Mouse (Mus musculus): ENCODE results near the gene Slc17a5. TPM values are rescaled to one million over a fixed set of nuclear protein-coding genes. Genes with fewer than 3 reads are reported as not detected.
"Not testable (repeated sequence)": the region's sequence is repeated elsewhere in the genome, so short reads cannot be mapped to it uniquely, and the experiment has no call there.

Gene Slc17a5
- total RNA-seq, 4 experiments from 2014 or later = 2.2 to 2.8 (median 2.7) TPM

DNA sequence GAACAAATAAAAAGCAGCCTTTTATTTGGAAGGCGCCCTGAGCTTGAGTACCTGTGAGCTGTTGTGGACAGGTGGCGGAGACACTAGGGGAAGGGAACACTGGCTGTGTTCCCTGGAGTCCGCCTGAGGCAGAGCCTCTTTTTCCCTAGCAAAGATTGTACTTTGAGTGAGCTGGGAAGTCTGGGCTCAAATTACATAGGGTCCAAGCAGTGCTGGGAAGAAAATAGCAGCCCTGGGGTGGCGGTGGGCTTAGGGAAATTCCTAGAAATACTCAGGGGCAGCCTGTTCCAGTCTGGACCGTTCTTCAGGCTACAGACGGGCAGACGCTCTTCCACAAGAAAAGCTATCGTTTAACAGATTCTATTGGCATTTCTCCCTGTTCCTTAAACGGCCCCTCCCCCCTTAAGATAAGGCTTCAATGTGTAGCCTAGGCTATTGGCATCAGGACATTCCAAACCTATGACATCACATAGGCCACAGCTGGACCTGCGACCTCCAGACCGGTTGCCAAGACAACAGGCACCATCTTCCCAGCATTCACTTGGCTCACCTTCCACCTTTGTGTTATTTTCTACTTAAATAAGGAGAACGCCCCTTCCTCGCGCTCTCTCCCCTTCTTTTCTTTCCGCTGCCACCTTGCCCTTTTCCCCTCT, 67.6 kb downstream of the Slc17a5 start:
- no peak for DNase-seq (ENCODE audit: low spot score in 2 of 2)

GRCm38 (mm10) chr9:78517237-78517636, 70.6 kb downstream of the Slc17a5 start:
- not testable (repeated sequence) for DNase-seq (ENCODE audit: low spot score in 2 of 2)

- no peak for DNase-seq (ENCODE audit: low spot score in 2 of 2)
Measured at GRCm38 (mm10) chr9:78516125-78516524, 71.7 kb downstream of the Slc17a5 start.

DNA sequence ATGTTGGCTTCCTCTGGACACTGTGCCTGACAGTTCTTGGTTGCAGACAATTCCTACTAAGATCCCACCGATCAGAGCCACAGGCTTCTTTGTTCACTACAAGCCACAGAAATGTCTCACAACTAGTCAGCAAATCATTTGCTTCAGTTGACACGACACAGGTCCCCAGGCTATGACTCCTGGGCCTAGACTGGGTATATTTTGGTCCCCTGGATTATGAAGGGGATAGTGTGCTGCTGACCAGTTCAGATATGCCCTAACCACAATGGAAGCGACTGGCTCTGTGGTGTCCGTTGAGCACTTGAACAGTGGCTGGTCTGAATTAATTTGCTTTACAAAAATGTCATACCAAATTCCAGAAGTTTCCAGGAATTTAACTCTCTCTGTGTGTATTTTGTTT, 73.2 kb downstream of the Slc17a5 start:
- no peak for DNase-seq (ENCODE audit: low spot score in 2 of 2)

- DNase-seq (ENCODE audit: low spot score in 2 of 2) = peak in 1 of 2 experiments; percentile 8
Measured at GRCm38 (mm10) chr9:78513776-78514500, 73.9 kb downstream of the Slc17a5 start.

GRCm38 (mm10) chr9:78511705-78512104, 76.1 kb downstream of the Slc17a5 start:
- DNase-seq (ENCODE audit: low spot score in 2 of 2) = no peak

DNA sequence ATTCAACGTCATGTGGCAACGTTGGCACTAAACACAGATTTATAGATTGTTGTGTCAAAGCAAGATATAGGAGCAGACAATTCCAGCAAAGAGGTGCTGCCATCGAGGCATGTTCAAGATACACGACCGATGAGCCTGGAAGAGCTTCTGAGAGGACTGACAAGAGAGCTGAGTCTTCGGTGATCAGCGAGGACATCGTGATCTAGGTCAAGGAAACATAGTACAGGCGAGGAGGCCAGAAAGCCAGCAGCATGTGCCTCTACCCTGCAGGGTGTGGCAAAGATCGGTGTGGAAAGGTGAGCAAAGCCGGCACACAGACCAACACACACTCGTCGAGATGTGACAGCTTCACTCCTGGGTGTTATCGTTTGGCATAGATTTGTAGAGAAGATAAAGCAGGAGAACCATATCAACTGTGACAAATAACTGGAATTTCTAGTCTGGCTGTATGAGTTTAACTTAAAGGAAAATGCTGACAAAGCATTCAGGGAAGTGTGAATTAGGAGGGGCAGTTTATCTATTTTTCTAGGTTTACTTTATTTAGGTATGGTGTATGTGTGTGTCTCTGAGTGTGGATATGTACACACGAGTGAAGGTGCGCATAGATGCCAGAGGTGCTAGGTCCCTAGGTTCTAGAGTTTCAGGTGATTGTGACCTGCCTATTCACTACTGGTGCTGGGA, 79.6 kb downstream of the Slc17a5 start:
- no peak for DNase-seq (ENCODE audit: low spot score in 2 of 2)

DNA sequence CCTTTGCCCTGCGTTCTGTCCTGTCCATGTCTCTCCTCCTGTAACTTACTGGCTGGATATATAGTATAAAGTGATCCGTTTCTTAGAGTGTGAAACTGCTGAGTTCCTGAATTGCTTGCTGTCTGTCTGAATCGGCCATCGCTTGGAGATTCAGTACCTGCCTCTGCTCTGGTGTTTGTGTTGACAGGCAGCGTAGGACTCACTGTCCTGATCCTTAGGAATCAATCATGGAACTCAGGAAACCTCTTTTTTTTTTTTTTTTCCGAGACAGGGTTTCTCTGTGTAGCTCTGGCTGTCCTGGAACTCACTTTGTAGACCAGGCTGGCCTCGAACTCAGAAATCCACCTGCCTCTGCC, 81.1 kb downstream of the Slc17a5 start:
- DNase-seq (ENCODE audit: low spot score in 2 of 2) = no peak

DNA sequence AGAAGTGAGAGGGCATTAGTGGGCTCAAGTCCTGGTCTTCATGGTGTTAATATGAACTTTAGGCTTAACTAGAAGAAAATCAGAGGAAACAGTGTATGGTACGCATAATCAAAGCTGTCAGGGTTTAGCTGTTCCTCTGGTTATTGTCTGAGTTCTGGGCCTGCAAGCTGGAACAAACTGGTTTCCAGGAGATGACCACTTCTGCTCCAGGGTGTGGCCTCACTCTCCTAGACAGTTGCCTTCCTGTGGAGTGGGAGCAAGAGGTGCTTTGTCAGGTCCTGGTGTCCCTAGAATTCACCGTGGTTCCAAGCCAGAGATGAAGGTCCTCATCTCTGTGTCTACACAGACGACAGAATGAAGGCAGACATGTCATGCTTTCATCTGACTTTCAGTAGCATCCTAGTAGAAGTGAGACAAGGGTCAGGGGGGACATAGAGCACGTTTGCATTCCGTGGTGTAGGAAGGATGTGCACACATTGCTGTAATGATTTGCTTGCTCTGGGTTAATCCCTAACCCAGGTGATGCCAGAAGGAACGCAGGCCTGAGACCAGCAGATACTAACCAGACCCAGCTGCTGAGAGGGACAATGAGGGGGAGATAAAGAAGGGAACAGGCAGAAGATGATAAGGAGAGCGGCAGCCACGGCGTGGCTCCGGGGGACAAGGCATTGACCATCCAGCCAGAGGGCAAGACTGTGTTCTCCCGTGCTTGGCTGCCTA, 81.7 kb downstream of the Slc17a5 start:
- no peak for DNase-seq (ENCODE audit: low spot score in 2 of 2)

- DNase-seq (ENCODE audit: low spot score in 2 of 2) = no peak
Measured at GRCm38 (mm10) chr9:78505223-78505622, 82.6 kb downstream of the Slc17a5 start.

DNA sequence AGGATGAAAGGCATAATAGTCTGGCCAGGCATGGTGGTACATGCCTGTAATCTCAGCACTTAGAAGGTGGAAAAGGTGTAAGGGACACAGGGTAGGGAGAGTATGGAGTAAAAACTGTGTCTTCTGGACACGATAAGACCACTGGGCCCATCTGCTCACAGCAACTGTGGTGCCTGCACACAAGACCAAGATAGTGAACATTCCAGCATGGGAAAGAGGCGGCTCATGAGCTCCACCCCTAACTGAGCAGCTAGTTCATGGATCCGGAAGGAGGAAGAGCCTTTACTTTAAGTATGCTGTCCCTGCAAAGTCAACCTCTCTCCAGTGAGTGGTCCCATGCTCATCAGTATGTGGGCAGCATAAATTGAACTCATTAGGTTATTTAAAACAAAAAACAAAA, 83.2 kb downstream of the Slc17a5 start:
- no peak for DNase-seq (ENCODE audit: low spot score in 2 of 2)

GRCm38 (mm10) chr9:78504133-78504532, 83.7 kb downstream of the Slc17a5 start:
- no peak for DNase-seq (ENCODE audit: low spot score in 2 of 2)

DNA sequence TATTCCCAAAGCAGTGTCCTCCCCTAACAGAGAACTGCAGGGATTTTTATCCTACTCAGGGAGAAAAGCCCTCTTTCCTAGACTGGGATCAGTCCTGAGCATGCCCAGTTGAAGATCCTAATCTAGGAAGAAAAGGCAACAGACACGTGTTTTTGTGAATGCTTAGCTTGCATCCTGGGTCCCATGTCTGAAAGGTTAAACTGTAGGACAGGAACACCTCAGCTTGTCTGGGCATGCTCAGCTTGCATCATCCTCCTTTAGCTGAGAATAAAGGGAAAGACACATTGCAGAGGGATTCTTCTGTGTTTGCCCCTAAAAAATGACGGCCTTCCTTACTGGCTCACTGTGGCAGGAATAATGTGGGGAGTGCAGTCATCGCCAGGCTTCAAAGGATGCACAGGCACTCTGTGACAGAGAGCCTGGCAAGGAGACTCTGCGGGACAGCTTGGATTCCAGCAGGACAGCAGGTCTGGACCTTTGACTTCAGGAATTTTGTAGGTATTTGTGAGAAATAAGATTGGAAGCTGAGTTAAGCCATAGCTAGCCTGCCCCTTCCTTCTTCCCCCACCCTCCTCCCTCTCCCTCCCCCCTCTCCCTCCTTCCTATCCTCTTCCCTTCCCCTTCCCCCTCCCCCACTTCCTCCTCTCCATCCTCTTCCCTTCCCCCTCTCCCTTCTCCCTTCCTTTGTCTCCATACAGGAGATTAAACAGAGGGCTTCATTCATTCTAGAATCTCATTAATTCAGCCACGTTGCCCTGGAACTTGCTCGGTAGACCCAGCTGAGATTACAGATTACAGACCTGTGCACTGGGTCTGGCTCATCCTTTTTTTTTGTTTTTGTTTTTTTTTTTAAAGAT, 84.4 kb downstream of the Slc17a5 start:
- no peak for DNase-seq (ENCODE audit: low spot score in 2 of 2)

- DNase-seq (ENCODE audit: low spot score in 2 of 2) = no peak
Measured at GRCm38 (mm10) chr9:78501284-78501683, 86.6 kb downstream of the Slc17a5 start.

DNA sequence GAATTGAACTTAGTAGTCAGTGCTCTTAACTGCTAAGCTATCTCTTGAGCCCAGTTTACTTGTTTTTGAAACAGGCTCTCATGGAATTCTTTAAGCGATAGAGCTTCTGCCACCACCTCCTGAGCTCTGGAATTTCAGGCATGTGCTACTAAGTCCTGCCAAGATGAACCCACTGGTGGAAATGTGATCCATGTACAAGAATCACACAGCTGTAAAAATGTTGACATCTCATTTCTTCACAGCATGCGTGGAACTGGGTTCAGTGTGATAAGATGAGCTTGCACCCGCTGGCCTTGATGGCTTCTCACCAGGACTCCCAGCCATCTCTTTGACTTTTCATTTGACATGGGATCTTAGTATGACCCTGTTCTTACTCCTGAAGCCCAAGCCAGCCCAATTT, 87.5 kb downstream of the Slc17a5 start:
- DNase-seq (ENCODE audit: low spot score in 2 of 2) = no peak

DNA sequence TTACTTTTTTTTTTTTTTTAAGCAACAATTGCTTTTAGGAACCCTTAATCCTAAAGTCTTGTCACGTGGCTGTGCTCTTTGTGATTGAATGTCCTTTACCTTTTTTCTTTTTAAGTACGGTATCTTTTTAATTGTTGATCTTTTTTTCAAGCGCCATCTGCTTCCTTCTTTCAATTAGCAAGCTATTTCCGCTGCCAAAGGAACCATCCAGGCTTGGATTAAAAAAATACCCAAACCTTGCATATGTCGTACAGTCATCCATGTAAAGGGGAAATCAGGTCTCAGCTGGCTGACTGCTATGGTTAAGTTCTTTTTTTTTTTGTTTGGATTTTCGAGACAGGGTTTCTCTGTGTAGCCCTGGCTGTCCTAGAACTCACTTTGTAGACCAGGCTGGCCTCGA, 94.7 kb downstream of the Slc17a5 start:
- no peak for DNase-seq (ENCODE audit: low spot score in 2 of 2)

GRCm38 (mm10) chr9:78492254-78492653, 95.6 kb downstream of the Slc17a5 start:
- no peak for DNase-seq (ENCODE audit: low spot score in 2 of 2)

DNA sequence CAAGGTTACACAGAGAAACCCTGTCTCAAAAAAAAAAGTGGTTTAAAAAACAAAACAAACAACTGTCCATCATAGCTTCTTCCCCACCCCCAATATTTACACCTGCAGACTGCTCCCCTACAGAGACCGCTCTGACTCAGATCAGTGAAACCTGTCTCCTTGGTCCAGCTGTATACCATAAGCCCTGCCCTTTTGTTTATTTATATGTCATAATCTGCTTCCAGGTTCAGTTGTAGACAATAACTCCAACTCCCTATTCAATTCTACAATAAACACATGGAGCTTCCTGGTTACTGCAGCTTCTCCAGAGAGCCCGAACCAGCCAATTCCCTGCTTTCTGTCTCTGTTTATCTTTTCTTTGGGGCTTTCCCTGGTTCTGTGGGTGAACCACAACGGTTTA, 96.7 kb downstream of the Slc17a5 start:
- DNase-seq (ENCODE audit: low spot score in 2 of 2) = no peak

DNA sequence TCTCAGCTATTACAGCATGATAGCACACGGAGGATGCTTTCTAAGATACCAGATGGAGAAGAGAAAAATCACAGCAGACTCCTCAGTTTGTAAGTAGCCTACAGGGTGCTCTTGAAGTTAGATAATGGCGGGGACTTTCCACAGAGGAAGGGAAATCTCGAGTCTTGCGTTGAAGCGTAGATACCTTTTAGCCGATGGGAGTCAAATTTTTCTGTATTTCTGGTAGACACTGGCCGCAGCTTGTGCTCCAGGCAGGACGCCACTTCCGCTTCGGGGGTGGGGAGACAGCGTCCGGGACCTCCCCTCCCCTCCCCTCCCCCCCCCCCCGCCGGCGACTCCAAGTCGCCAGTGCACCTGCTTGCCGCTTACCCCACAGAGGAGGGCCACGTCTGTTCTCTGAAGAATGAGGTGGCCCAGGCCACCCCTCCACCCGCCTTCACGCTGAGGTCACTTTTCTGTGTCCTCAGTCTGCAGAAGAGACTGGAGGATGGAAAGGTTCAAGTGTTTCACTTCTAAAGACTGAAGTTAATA, 98.9 kb downstream of the Slc17a5 start, which contains the start of gene Eef1a1:
Eef1a1 (minus strand) TSS at position 262 of the 531 bp plus-strand sequence.
- DNase-seq (ENCODE audit: low spot score in 2 of 2) = peak in 1 of 2 experiments; percentile 6

DNA sequence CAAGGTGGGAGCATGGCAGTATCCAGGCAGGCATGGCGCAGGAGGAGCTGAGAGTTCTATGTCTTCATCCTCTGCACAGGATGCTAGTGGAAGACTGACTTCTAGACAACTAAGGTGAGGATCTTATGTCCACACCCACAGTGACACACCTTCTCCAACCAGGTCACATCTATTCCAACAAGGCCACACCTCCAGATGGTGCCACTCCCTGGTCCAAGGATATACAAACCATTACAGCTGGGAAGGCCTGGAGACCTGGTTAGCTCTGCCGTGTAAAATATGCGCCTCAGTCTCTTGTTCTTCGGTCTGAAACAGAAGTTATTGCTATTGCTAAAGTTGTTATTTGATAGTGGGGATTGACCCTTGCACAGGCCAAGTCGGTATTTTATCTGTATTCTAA, 99.8 kb downstream of the Slc17a5 start:
- not testable (repeated sequence) for DNase-seq (ENCODE audit: low spot score in 2 of 2)

All from gastrocnemius, adult 8-10 months (tissue).